Mouse (Mus musculus): ENCODE measurements around the gene Vrtn. TPM values are rescaled to one million over a fixed set of nuclear protein-coding genes. Genes with fewer than 3 reads are reported as not detected.

The Vrtn gene
- polyA plus RNA-seq (2012; rRNA removed) (not detected in 2 replicates), polyA plus RNA-seq (2014; fragmentation: Nextera tagmentation; extraction: Ambion mirVana) (not detected in 2 replicates)

DNA sequence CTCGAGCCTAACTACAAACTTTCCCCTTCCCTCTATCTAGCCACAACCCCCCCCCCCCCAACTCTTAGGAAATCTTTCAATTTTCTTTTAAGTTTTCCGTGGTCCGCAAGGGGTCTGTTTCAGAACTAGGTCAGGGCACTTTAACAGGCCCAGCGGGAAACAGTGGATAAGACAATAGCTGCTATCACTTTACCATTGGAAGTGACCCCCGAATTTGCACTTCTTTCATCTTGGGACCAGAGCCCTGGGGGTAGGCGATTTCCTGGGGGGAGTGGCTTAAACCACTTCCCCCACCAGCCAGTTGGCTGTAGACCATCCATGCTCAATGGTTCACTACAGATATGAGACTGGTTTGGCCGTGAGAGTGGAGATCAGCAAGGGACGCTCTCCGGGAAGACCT lies at the start of gene Vrtn:
Gene Vrtn, plus strand, starts transcription at position 366 of the 400 bp plus-strand sequence.
- H3K4me2 ChIP-seq (ENCODE audit: low read depth), result no peak within 1 kb of the TSS
- 7% methylated on average over 9 of the region's 9 CpGs for WGBS (ENCODE audit: insufficient replicate concordance)

DNA sequence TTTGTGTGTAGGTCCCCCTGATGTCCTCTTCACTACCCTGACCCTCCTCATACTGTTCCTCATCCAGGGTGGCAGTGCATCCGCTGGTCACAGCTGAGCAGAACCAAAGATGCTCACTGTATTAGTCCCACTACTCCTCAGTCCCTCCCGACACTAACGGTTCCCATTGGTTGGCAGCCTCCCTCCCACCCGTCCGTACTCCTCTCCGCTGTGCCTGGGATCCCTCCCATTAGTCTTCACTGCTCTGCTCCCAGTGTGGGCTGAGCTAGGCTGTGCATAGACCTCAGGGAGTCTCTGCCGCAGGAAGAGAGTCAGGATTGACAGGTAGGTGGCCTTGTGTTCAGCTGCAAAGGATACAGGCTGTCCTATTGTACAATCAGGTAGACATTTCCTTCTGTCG lies 42.5 kb upstream of the Vrtn start:
- Histone ChIP-seq H3K4me1 (replicated peaks; ENCODE audit: control insufficient read depth in 2 of 2, insufficient read depth in 2 of 2, low read length in 1 of 2) (no peaks in the 10 kb centered on the region), H3K4me2 (ENCODE audit: low read depth) (no peak overlapping the region), H3K36me3 (replicated peaks; ENCODE audit: control insufficient read depth, insufficient read depth, low read depth) (no peaks in the 10 kb centered on the region), H3K27me3 (ENCODE audit: control insufficient read depth, insufficient read depth, low read length) (no peaks in the 10 kb centered on the region; the same call in 1 of the 2 replicates), H3K9me3 (ENCODE audit: control insufficient read depth, low read length) (no peaks in the 10 kb centered on the region), H3K27ac (no peak overlapping the region), H3K9ac (replicated peaks) (no peak overlapping the region), H3K4me3 (ENCODE audit: insufficient read depth in 1 of 2, low read depth in 2 of 2, low read length in 2 of 2) (no peak overlapping the region)
- WGBS (ENCODE audit: insufficient replicate concordance), result 21% methylated on average over 8 of the region's 8 CpGs
- no peak for ATAC-seq (ENCODE audit: insufficient read depth)
- no peak for DNase-seq (ENCODE audit: low read depth in 3 of 3, low spot score in 3 of 3)
- TF ChIP-seq CTCF (IDR thresholded peaks at IDR 0.05; ENCODE audit: low read depth) (no peak), EP300 (IDR thresholded peaks at IDR 0.05; ENCODE audit: low read depth) (no peak)

More for the DNA sequence above, at the start of gene Vrtn:
- Histone ChIP-seq H3K36me3 (replicated peaks; ENCODE audit: control insufficient read depth, insufficient read depth, low read depth) (no peaks in the 10 kb centered on the region), H3K27ac (no peak within 1 kb of the TSS), H3K9ac (replicated peaks) (no peak within 1 kb of the TSS), H3K27me3 (ENCODE audit: control insufficient read depth, insufficient read depth, low read length) (peaks cover 43% of the 10 kb centered on the region), H3K4me1 (replicated peaks; ENCODE audit: control insufficient read depth in 2 of 2, insufficient read depth in 2 of 2, low read length in 1 of 2) (no peaks in the 10 kb centered on the region), H3K4me3 (ENCODE audit: insufficient read depth in 1 of 2, low read depth in 2 of 2, low read length in 2 of 2) (no peak within 1 kb of the TSS), H3K9me3 (ENCODE audit: control insufficient read depth, low read length) (no peaks in the 10 kb centered on the region)
- DNase-seq (ENCODE audit: low read depth in 3 of 3, low spot score in 3 of 3) (no peak), ATAC-seq (ENCODE audit: insufficient read depth) (no peak)
- TF ChIP-seq EP300 (IDR thresholded peaks at IDR 0.05; ENCODE audit: low read depth) (no peak), CTCF (IDR thresholded peaks at IDR 0.05; ENCODE audit: low read depth) (no peak)

DNA sequence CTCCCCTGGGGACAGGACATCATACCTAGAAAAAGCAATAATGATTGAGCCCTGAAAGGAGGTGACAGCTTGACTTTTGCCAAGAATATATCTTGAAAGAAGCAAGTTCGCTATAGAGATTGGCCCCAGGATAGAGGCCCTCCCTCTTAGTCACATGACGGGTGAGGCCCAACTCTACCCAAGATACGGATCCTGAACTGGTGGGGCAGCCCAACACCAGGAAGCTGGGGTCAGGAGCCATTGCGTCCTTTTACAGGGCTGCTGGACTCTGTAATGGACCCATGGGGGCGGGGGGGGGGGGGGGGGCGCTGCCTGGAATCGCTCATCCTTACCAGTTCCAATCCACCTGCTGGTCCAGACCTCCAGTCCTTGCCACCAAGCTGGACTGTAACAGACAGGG lies 36.8 kb upstream of the Vrtn start:
- TF ChIP-seq EP300 (IDR thresholded peaks at IDR 0.05; ENCODE audit: low read depth), result no peak
- no peak for TF ChIP-seq CTCF (IDR thresholded peaks at IDR 0.05; ENCODE audit: low read depth)
- H3K4me2 ChIP-seq (ENCODE audit: low read depth), result no peak overlapping the region
- H3K9ac ChIP-seq (replicated peaks), result no peak overlapping the region
- ATAC-seq (ENCODE audit: insufficient read depth) (no peak), DNase-seq (ENCODE audit: low read depth in 3 of 3, low spot score in 3 of 3) (no peak)
- no peaks in the 10 kb centered on the region for H3K36me3 ChIP-seq (replicated peaks; ENCODE audit: control insufficient read depth, insufficient read depth, low read depth)
- no peaks in the 10 kb centered on the region for H3K4me1 ChIP-seq (replicated peaks; ENCODE audit: control insufficient read depth in 2 of 2, insufficient read depth in 2 of 2, low read length in 1 of 2)
- no peak overlapping the region for H3K4me3 ChIP-seq (ENCODE audit: insufficient read depth in 1 of 2, low read depth in 2 of 2, low read length in 2 of 2)
- no peak overlapping the region for H3K27ac ChIP-seq
- no peaks in the 10 kb centered on the region for H3K9me3 ChIP-seq (ENCODE audit: control insufficient read depth, low read length)
- H3K27me3 ChIP-seq (ENCODE audit: control insufficient read depth, insufficient read depth, low read length), result no peaks in the 10 kb centered on the region
- WGBS (ENCODE audit: insufficient replicate concordance), result 61% methylated on average over 6 of the region's 7 CpGs

DNA sequence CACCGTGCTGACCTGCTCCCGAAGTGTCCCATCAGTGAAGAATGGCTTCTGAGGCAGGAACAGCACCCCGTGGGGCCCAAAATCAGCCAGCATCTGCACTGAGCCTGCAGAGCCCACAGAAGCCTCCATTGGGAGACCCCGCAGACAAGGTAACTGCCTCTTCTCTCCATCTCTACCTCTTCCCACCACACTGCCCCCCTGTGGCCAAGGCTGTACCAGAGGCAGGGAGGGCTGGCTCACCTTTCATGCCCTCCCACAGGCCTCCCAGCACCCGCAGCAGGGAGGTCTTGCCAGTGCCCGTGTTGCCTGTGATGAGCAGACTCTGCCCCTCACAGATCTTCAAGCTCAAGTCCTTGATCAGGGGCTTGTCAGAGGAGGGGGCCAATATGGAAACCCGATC lies 35.0 kb upstream of the Vrtn start:
- Histone ChIP-seq H3K9ac (replicated peaks) (no peak overlapping the region), H3K27me3 (ENCODE audit: control insufficient read depth, insufficient read depth, low read length) (no peaks in the 10 kb centered on the region), H3K4me2 (ENCODE audit: low read depth) (no peak overlapping the region), H3K4me3 (ENCODE audit: insufficient read depth in 1 of 2, low read depth in 2 of 2, low read length in 2 of 2) (no peak overlapping the region), H3K9me3 (ENCODE audit: control insufficient read depth, low read length) (no peaks in the 10 kb centered on the region), H3K36me3 (replicated peaks; ENCODE audit: control insufficient read depth, insufficient read depth, low read depth) (no peaks in the 10 kb centered on the region), H3K27ac (no peak overlapping the region), H3K4me1 (replicated peaks; ENCODE audit: control insufficient read depth in 2 of 2, insufficient read depth in 2 of 2, low read length in 1 of 2) (no peaks in the 10 kb centered on the region)
- TF ChIP-seq EP300 (IDR thresholded peaks at IDR 0.05; ENCODE audit: low read depth), result no peak
- peak; percentile 71 for TF ChIP-seq CTCF (IDR thresholded peaks at IDR 0.05; ENCODE audit: low read depth)
- no peak for DNase-seq (ENCODE audit: low read depth in 3 of 3, low spot score in 3 of 3)
- WGBS (ENCODE audit: insufficient replicate concordance), result 70% methylated on average over 7 of the region's 7 CpGs
- no peak for ATAC-seq (ENCODE audit: insufficient read depth)

DNA sequence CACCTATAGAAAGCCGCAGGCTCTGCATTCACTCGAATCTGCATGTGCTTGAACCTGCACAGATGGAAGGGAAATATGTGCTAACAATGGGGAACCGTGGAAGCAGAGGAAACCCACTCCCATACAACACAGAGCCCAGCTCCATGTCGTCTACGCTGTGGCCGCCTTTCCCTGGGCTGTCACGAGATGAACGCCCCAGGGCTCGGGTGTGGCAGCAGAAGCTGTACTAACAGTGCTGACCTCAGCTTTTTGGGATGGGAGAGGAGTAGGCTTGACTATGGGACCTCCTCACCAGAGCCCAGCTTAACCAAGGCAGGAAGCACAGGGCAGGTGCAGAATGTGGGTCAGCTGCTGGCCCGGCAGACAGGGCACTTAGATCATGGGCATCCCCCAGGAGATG lies 29.1 kb upstream of the Vrtn start:
- DNase-seq (ENCODE audit: low read depth in 3 of 3, low spot score in 3 of 3) (no peak), ATAC-seq (ENCODE audit: insufficient read depth) (no peak)
- no peak overlapping the region for H3K9ac ChIP-seq (replicated peaks)
- 74% methylated on average over 10 of the region's 10 CpGs for WGBS (ENCODE audit: insufficient replicate concordance)
- TF ChIP-seq EP300 (IDR thresholded peaks at IDR 0.05; ENCODE audit: low read depth), result no peak
- no peak for TF ChIP-seq CTCF (IDR thresholded peaks at IDR 0.05; ENCODE audit: low read depth)
- H3K4me2 ChIP-seq (ENCODE audit: low read depth), result no peak overlapping the region
- H3K36me3 ChIP-seq (replicated peaks; ENCODE audit: control insufficient read depth, insufficient read depth, low read depth), result no peaks in the 10 kb centered on the region
- no peaks in the 10 kb centered on the region for H3K9me3 ChIP-seq (ENCODE audit: control insufficient read depth, low read length)
- H3K27ac ChIP-seq, result no peak overlapping the region
- no peaks in the 10 kb centered on the region for H3K27me3 ChIP-seq (ENCODE audit: control insufficient read depth, insufficient read depth, low read length)
- peaks cover 0 to 2% of the 10 kb centered on the region in 2 experiments; a peak in 1 of 4 replicates for H3K4me1 ChIP-seq (replicated peaks; ENCODE audit: control insufficient read depth in 2 of 2, insufficient read depth in 2 of 2, low read length in 1 of 2)
- no peak overlapping the region for H3K4me3 ChIP-seq (ENCODE audit: insufficient read depth in 1 of 2, low read depth in 2 of 2, low read length in 2 of 2)
